Mouse (Mus musculus): ENCODE data around the gene Ppm1h.

The Ppm1h gene

GRCm38 (mm10) chr10:122770987-122771386 lies 92.4 kb downstream of the Ppm1h start:
- no peak for DNase-seq

- DNase-seq, result no peak
Measured at GRCm38 (mm10) chr10:122774169-122774568, 95.6 kb downstream of the Ppm1h start.

DNA sequence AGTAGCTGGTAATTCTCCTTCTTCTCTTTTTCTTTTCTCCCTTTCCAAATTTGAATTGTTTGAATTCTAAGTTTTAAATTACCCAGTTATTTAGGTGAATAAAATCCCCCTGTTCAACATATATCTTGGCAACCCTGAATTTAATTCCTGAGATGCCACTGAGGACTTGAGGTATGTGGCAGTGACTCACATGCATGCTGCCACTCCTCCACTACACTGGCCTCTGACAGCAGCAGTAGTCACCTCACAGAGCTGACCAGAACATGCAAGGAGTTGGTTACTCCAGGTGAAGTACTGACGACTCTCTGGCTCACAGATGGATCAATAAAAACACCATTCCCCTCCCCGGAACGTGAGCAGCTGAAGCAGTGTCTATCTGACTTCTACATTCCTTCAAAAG lies 98.9 kb downstream of the Ppm1h start:
- no peak for DNase-seq

- no peak for DNase-seq
Measured at GRCm38 (mm10) chr10:122777939-122778655, 99.5 kb downstream of the Ppm1h start.

DNA sequence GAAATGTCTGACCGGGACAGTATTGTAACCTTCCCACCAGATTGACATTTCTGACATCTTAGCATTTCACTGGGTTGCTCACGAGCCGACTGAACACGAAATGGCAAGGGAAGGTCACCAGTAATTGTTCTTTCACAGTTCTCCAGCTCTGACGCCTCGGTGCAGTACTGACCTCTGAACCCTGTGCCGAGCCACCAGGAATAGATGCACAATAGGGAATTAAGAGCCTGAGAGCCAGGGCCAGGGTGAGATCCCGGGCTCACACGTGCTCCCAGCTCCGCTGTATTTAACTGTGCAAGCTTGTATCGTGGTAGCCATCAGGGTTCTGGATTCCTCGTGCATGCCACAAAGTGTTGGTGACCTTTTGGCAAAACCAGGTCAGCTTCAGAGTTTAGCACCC lies 100.8 kb downstream of the Ppm1h start:
- no peak for DNase-seq

- no peak for DNase-seq
Measured at GRCm38 (mm10) chr10:122782755-122783154, 104.2 kb downstream of the Ppm1h start.

GRCm38 (mm10) chr10:122789648-122790170 lies 111.1 kb downstream of the Ppm1h start:
- no peak for DNase-seq

GRCm38 (mm10) chr10:122792021-122792966 lies 113.7 kb downstream of the Ppm1h start:
- no peak for DNase-seq

GRCm38 (mm10) chr10:122793193-122793592 lies 114.6 kb downstream of the Ppm1h start:
- DNase-seq, result no peak

DNA sequence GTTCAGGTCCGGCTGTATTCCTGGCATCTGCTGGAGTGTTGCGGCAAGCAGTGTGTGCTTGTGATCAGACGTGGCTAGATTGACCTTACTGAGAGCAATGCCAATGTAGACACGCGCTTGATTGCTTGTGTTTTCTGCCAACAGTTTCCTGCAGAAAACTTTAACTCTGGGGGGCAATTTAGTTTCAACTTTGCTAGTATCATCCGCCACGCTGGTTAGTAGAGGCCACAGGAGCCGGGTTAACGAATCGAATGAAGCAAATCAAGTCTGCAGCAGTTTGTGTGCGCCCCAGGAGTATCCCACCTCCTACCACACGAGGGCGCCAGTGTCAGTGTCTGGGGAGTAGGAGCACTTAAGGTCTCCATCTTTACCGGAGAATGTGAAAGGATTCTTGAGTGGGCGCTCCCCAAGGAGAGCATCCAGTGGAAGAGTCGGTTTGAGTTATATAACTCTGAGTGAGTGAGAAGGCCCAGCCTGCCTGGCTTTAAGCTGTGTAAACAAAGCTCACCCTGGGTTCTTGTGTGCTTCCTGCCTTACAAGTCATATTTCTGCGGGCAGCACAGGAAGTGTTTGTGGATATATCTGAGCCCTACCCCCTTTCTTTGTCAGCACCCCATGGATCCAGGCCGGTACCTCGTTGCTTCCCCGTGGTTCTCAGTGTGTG lies 115.8 kb downstream of the Ppm1h start:
- peak; percentile 75 for DNase-seq

DNA sequence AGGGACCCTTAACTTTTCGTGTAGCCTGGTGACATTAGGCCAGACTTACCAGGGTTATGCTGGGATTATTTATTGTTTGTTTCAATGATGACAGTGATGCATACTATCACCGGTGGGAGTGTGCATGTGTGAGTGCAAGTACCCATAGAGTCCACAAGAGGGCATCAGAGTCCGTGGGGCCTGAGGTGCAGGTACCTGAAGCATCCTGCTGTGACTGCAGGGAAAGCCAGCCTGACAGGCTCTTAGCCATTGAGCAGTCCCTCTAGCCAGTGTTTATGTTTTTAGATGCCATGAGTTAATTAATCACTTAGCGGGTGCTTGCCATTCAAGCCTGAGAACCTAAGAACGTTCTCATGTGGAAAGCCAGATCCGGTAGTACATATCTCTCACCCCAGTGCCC lies 119.4 kb downstream of the Ppm1h start:
- no peak for DNase-seq

- DNase-seq, result no peak
Measured at GRCm38 (mm10) chr10:122800003-122800731, 121.6 kb downstream of the Ppm1h start.

DNA sequence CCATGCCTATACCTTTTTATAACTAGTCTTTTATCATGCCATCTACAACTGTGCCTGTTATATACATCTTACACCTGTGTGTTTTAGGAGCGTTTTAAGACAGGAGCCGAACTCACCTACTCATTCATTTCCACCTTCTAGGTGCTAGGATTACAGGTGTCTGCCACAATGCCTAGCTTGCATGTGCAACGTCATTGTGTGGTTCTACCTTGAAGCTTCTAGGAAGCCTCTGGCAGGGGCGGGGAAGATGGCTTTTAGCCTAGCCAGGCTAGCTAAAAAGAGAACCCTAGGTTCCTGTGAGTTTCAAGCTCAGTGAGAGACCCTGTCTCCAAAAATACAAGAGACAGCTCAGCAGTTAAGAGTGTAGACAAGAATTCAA lies 122.2 kb downstream of the Ppm1h start:
- DNase-seq, result no peak

DNA sequence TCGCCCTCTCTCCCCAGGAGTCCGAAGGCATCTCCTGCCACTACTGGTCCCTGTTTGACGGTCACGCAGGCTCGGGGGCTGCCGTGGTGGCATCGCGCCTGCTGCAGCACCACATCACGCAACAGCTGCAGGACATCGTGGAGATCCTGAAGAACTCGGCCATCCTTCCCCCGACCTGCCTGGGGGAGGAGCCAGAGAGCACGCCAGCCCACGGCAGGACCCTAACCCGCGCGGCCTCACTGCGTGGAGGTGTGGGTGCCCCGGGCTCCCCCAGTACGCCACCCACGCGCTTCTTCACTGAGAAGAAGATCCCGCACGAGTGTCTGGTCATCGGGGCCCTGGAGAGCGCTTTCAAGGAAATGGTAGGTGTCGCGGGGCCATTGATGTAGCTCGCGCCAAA lies 123.7 kb downstream of the Ppm1h start:
- no peak for DNase-seq

DNA sequence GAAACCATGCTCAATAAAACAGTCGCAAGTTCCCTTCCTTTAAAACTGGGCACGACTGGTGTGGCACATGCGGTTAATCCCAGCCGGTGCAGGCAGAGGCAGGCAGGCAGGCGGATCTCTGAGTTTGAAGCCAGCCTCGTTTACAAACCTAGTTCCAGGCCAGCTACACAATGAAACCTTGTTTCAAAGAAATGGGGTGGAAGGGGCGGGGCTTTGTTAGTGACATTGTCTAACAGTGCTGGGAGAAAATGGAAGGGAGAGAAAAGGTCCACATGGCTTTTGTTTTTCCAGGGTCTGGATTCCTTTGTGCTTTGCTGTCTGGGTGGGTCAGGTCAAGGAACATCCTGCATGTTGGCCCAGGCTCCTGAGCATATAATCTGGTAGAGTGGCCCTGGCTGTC lies 124.3 kb downstream of the Ppm1h start:
- no peak for DNase-seq

DNA sequence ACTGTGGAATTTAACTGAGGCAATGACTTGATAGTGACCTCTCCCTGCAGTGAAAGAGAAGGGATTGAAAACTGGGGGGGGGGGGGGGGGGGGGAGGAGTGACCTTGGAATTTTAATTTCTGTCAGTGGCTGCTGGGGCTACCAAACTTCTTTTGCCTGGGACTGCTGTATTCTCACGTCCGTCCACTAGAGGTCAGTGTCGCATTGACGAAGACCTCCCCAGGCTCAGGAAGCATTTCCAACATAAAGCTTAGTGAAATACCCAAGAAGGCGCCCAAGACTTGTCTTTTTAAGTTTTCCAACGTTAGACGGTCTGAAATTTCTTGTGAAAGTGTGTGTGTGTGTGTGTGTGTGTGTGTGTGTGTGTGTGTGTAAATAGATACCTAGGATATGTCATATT lies 125.3 kb downstream of the Ppm1h start:
- peak; percentile 89 for DNase-seq

DNA sequence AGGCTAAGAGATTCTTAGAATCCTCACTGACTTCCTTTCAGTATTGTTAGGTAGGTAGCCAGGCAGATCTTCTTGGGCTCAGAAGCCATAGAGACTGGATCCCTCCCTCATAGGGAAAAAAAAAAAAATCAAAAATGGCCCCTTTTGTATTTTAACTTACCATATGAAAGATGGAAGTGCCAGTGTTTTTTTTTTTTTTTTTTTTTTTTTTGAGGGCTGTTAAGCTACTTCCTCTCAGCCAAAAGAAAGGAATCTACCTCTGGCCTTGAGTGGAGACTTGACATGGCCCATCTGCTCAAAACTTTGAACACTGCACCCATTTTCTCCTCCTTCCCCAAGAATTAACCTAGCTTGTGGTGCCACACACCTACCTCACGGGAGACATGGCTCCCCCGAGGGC lies 127.3 kb downstream of the Ppm1h start:
- DNase-seq, result no peak

DNA sequence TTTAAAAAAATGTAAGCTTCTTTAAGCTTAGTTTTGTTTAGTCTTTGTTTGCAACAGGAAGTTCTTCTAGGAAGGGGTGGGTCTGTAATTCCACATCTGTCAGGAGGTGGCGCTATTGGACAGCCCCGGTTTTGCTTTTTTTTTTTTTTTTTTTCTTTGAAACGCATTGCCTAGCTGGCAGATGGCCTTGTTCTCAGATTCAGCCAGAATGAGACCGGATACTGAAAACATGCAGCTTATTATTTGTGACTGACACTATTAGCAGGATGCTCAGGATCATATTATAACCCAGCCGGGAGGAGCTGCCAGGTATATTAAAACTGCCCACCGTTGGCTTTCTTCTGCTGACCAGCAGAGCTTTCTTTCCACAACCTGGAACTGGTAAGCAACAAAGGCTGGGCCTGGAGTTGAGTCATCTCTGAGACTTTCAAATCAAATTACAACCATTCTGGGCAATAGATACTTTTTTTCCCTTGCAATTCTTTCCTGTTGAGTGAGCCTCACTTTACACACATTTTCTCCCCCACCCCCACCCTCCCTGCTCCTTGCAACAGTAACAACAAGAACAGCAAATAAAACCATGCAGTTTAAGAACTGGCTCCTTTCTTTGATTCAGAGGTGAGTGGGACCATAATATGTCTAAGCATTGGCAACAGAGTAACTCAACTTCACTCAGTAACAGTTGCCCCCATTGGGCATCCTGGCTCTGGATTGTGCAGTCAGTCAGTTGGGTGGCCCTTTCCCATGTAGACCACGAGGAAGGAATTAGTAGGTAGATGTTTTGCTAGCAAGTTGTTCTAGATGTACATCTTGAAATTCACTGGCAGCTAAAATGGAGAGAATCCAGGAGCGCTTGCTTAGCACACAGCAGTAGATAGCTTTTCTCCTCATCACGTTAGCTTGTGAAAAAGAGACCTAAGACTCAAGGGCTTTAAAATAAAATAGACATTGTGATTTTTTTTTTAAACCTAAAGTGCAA lies 128.9 kb downstream of the Ppm1h start:
- peak; percentile 82 for DNase-seq

DNA sequence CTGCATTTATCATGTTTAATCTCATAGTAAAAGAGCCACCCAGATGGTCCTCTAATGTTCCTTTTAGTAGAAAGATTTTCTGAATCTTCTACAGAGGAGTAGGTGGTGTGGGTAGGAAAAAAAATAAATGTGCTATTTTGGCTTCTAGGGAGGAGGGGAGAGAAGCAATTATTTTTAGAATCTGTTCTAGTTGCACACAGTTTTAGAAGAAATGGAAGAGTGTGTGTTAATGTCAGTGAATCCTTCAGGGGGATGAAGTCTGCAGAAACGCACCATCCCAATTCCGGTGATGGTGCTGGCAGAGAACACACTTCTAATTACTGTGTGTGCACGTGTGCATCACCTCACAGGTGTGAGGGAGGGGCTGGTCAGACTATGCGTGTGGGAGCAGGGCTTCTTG lies 129.6 kb downstream of the Ppm1h start:
- DNase-seq, result no peak

- no peak for DNase-seq
Measured at GRCm38 (mm10) chr10:122809851-122810250, 131.3 kb downstream of the Ppm1h start.

DNA sequence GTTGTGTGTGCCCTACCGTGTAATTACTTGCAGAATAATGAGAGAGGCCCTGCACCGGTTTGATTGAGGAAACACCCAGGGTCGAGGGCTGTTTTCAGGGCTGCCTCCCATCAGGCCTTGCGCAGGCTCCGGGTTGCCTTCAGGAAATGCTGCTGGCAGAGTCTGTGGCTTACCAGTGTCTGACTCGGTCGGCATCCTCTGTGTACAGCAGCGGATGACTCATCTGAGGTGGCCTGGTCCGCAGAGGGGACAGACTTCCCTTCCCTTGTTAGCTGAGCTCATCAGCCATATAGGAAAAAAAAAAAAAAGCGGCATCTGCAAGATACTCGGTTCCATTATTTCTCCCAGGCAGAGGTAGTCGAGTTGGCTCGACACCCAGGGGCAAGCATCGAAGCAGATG lies 136.5 kb downstream of the Ppm1h start:
- no peak for DNase-seq

Measured in right cerebral cortex, postnatal 4 days (tissue).